Mouse (Mus musculus) thymus, adult 18-20 months (tissue): ENCODE data around the gene Ccdc88c.
"Not testable (repeated sequence)": the region's sequence is repeated elsewhere in the genome, so short reads cannot be mapped to it uniquely, and the experiment has no call there.

Experiments used
- DNase-seq, 2 experiments: peaks; one replicate each; pipeline ENCODE4 v3.0.0; 2022; ENCODE audit warnings: mixed read lengths in 2 of 2

Ccdc88c gene

GRCm38 (mm10) chr12:101016412-101016928 lies 12.4 kb downstream of the Ccdc88c start:
- DNase-seq, result no peak

- DNase-seq, result peak; percentile 76 to 83
Measured at GRCm38 (mm10) chr12:101015926-101016325, 12.9 kb downstream of the Ccdc88c start.

DNA sequence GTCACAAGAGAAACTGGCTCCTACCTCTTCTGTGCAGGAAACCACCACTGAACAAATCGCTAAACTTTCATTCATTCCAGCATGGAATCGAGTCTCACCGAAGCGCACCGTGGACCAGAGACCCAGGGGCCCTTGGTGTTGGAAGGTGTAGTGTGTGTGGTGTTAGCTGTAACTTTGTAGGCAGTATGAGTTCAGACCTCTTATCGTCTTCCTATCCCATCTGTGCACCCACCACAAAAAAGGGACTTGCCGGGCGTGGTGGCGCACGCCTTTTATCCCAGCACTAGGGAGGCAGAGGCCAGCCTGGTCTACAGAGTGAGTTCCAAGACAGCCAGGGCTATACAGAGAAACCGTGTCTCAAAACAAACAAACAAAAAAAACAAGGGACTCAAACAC lies 13.7 kb downstream of the Ccdc88c start:
- DNase-seq, result no peak

DNA sequence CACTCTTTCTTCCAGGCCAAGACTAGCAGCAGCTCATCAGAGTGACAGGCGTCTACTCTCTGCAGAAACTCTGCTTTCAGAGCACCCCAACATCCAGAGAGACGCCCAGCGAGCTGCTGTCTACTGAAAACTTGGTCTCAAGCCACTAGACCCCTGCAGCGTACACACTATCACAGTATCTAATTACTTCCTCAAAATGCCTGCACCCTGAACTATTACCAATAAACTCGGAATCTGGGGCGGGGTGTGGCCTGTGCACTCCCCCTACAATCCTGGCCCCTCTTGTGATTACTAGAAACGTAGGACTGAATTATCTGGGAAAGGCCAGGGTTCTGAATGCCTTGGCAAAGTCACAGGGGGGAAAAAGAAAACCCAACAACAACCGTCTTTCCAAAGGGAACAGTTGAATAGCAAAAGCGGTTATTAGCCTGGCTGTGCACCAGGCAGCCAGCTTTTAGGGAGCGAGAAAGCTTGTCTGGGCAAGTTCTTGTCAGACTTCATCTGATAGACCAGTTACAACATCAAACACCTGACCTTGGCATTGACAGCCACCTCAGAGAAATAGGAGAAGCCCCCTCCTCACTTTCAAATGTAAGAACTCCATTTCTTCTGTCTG lies 14.2 kb downstream of the Ccdc88c start:
- DNase-seq, result no peak

DNA sequence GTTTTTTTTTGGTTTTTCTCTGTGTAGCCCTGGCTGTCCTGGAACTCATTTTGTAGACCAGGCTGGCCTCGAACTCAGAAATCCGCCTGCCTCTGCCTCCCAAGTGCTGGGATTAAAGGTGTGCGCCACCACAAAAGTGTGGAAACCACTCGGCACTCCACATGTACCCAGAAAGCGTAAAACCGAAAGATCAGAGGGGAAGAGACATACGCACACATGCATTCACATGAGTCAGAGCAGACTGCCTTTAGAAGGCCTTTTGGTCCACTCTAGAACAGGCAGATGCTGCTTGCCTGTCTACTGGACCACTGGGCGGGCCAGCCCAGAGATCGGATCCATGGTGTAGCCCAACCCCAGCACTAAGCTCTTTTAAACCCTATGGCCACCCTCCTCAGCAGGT lies 15.2 kb downstream of the Ccdc88c start:
- DNase-seq, result not testable (repeated sequence)

GRCm38 (mm10) chr12:101013078-101013665 lies 15.7 kb downstream of the Ccdc88c start:
- no peak for DNase-seq

DNA sequence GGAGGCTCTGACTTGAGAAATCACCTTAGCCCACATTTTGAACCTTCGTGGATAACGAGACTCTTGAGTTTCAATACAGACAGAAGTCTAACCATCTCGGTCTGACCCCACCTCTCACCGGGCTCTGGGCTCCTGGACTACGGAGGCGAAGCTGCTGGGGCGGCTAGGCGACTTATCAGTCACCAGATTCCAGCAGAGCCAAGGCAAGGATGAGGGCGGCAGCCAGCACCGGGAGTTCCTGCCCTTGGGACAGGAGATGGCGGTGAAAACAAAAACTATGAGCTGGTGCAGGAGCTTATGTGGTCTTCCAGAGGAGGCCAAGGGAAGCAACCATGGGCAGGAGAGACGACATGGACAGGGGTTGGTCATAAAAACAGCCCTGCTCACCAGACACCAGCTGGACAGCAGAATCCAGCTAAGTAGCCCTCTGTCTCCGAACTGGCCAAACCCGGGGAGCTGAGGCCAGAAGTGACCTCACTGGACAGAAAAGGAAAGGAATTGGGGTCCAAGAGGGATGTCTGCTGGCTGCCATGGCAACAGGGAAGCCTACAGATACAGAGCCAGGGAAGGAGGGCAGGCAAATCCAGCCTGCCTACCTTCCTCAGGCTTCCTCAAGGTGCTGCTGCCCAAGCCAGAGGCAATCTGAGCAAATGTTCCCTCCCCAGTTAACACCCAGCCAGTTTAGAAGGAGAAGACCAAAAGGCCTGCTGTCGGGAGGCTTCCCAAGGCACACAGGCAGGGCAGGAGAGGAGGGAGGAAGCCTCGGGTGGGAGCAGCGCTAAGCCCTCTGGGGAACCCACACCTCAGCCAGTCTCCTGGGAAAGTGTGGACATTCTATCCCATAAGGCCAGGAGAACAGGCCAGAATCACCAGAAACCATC lies 16.4 kb downstream of the Ccdc88c start:
- DNase-seq, result no peak

- no peak for DNase-seq
Measured at GRCm38 (mm10) chr12:101011017-101011416, 17.8 kb downstream of the Ccdc88c start.

- DNase-seq, result no peak
Measured at GRCm38 (mm10) chr12:101010148-101010920, 18.5 kb downstream of the Ccdc88c start.

DNA sequence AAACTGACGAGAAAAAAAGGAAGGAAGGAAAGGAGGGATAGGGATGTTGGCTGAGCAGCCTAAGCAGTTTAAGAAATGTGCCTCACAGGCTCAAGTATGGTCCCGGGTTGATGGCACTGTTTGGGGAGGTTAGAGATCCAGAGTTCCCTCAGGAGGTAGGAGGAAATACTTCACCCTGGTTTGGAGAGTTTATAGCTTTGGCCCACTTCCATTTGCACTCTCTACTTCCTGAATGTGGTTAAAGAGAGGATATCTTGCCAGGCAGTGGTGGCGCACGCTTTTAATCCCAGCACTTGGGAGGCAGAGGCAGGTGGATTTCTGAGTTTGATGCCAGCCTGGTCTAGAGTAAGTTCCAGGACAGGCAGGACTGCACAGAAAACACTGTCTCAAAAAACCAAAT lies 19.6 kb downstream of the Ccdc88c start:
- no peak for DNase-seq

- DNase-seq, result no peak
Measured at GRCm38 (mm10) chr12:101008648-101009047, 20.2 kb downstream of the Ccdc88c start.

GRCm38 (mm10) chr12:101007968-101008481 lies 20.8 kb downstream of the Ccdc88c start:
- no peak for DNase-seq

- no peak for DNase-seq
Measured at GRCm38 (mm10) chr12:101007427-101007826, 21.4 kb downstream of the Ccdc88c start.

DNA sequence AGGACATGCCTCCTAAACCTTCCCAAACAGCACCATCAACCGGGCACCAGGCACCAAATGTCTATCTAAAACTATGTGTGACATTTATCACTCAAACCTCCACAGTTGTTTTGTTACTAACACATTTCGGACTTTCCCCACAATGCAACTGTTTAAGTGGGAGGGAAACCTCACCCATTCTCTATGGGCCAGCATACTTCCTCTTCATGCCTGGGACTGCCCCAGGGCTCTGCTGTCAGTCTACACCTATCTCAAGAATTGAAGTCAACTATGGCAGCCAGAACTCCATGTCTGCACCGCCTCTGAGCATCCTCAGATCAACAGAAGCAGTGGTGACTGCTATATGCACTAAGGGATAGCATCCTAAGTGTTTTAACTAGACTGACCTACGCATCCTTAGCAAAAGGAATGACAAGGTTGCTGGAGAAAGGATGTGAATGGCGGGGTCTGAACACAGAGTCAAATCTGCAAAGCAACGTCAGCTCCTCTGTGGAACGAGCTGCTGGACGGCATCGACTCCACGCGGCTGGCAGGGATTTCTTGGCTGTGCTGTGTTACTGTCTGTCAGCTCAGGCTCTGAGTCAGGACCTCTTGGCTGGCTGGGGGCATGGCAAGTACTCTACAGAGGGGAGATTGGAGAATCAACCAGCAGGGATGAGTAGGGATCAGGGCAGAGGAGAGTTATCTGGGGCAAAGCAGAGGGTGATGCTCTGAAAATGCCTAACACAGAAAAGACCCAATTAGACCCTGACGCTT lies 23.0 kb downstream of the Ccdc88c start:
- DNase-seq, result no peak

- DNase-seq, result no peak
Measured at GRCm38 (mm10) chr12:101004982-101005381, 23.9 kb downstream of the Ccdc88c start.

DNA sequence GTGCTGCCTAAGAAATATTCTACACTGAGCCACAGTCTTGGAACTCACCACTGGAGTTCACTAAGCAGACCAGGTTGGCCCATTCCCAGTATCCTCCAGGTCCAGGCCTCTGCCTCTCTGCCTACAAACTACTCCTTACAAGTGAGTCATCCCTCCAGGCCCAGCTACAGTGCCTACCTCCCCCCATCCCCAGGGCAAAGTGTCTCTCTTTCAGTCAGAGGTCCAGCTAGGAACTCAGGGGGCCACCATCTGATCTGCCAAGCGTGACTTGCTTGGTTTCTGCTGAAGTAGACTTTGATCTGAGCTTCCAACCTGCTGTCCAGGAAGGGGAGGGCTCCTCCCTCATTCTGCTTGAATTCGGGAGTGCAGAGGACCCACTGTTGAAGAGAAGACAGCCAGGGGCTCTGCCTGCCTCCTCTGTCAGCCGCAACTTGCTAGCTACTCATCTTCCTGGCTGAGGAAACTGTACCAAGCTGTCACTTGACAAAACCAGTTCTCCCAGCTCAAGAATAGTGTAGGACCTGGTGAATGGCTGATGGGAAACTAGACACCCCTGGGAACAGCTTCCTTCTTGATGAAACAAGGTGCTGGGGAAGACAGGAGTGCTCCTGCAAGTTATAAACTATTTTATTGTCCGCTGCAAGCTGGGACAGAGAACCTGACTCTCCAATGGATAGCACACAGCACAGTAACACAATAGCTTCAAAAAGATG lies 25.9 kb downstream of the Ccdc88c start:
- DNase-seq, result no peak

GRCm38 (mm10) chr12:100999061-100999954 lies 29.5 kb downstream of the Ccdc88c start:
- DNase-seq, result no peak

DNA sequence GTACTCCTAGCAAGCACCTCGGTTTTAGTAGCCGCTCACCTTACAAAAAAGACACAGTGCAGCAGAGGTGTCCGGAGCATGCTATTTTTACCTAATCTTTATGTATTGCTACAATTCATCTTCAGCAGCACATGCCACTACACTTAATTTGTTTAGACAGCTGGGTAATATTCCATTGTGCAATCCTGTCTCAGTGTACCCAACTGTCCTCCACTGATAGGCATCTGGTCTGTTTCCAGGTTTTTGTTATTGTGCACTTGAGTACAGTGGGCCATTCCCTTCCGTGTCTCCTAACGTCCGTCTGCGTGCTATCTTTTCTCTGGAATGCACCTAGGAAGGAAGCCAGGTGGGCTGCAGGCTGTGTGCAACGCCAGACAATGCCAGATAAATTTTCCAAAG lies 30.3 kb downstream of the Ccdc88c start:
- no peak for DNase-seq

DNA sequence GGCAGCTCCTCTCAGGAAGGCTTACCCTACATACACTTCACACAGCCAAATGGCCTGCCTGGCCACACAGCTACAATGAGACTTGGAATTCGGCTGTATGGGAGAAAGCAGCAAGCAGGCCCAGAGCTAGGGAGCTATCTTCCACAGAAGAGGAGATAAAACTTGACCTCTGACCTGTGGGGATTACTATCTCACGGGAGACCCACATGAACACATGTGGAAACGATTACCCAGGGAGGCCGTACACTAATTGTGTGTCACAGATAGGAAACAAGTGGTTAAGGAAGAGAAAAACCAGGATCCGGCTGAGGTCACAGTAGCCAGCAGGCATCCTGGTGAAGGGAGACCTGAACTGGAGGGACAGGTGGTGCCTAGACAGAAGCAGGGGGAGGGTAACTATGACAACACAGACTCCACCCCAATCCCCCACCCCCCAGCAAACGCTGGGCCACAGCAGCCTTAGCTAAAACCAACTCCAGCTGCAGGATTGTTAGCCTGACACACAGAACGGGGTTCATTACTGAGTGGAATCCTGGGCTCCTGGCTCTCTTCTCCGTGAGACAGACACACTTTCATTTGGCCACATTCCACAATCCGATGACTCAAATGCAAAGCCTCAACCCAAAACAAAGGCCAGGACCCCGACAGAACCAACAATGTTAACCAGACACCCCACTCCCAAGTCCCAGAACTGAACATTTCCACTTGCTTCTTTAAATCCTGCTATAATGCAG lies 30.9 kb downstream of the Ccdc88c start:
- DNase-seq, result no peak
